Mouse (Mus musculus): ENCODE data around the gene Hoxb7. TPM values are rescaled to one million over a fixed set of nuclear protein-coding genes. Genes with fewer than 3 reads are reported as not detected.

Gene Hoxb7
- polyA plus RNA-seq, 1 experiment from 2014 or later, result 0.25 TPM

DNA sequence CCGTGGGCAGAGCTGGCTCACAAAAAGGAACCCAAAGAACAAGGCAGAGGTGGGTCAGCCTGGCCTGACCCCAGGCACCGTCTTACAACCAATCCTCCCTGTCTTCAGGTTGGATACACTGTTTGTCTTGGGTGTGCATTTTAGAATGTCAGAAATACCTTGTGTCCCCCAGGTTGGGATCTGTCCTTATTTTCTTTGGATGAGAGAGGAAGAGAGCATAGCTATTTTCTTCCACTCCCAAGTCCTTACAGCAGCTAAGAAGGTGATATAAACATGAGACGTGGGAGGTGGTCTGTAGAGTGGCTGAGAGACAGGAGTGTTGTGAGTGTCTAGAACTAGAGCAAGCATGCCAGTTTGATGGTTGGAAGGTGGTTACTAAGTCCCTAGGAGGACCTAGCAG lies 11.0 kb downstream of the Hoxb7 start:
- Histone ChIP-seq H3K4me2 (ENCODE audit: low read depth, low read length) (no peak overlapping the region), H3K4me1 (ENCODE audit: control insufficient read depth, low read depth, low read length) (no peaks in the 10 kb centered on the region)
- WGBS (ENCODE audit: insufficient replicate concordance), result 22% methylated on average over 3 of the region's 3 CpGs

DNA sequence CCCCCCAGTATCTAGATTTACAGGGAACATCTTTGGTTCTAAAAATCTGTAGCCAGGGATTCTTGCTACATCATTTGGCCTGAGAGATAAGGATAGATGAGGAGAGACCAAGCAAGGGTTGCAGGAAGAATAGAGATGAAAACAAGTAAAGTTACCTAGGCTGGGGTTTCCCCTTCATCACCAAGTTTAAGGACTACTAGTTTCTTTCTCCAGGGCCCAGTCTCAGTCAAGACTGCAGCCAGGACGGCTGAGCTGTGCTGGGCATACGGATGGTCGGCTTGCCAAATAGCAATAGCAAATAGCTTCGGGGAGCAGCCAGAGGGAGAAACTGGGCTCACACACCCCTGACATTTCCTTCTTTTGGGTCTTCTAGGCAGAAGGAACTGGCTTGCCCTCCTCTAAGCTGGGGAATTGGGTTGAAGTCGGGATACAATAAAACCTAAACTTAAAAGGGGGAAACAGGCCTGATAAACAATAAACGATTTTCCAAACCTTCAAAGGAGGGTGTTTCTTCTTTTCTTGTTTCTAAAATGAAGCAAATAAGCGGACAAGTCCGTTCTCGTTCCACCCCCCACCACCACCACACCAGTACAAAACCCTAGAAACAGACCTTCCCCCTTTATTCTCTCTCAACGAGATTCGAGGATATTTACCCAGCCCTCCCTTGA lies 11.7 kb downstream of the Hoxb7 start:
- H3K27me3 ChIP-seq (ENCODE audit: control insufficient read depth, insufficient read depth, low read depth, low read length), result peaks cover 100% of the 10 kb centered on the region
- no peaks in the 10 kb centered on the region for H3K9me3 ChIP-seq (replicated peaks; ENCODE audit: control insufficient read depth, low read length)
- no peak overlapping the region for H3K9ac ChIP-seq (ENCODE audit: low read depth, low read length)
- WGBS (ENCODE audit: insufficient replicate concordance), result 19% methylated on average over 11 of the region's 11 CpGs
- H3K36me3 ChIP-seq (ENCODE audit: control insufficient read depth, insufficient read depth), result no peaks in the 10 kb centered on the region
- H3K4me1 ChIP-seq (ENCODE audit: control insufficient read depth, low read depth, low read length), result no peaks in the 10 kb centered on the region
- H3K27ac ChIP-seq (ENCODE audit: low read length), result no peak overlapping the region
- no peak for ATAC-seq (ENCODE audit: low read depth)
- H3K4me2 ChIP-seq (ENCODE audit: low read depth, low read length), result no peak overlapping the region
- H3K4me3 ChIP-seq (ENCODE audit: low read depth, low read length), result no peak overlapping the region

More for the DNA sequence above, 11.0 kb downstream of the Hoxb7 start:
- no peak overlapping the region for H3K9ac ChIP-seq (ENCODE audit: low read depth, low read length)
- peaks cover 100% of the 10 kb centered on the region for H3K27me3 ChIP-seq (ENCODE audit: control insufficient read depth, insufficient read depth, low read depth, low read length)
- no peak overlapping the region for H3K4me3 ChIP-seq (ENCODE audit: low read depth, low read length)
- no peaks in the 10 kb centered on the region for H3K36me3 ChIP-seq (ENCODE audit: control insufficient read depth, insufficient read depth)
- ATAC-seq (ENCODE audit: low read depth), result no peak
- H3K27ac ChIP-seq (ENCODE audit: low read length), result no peak overlapping the region
- no peaks in the 10 kb centered on the region for H3K9me3 ChIP-seq (replicated peaks; ENCODE audit: control insufficient read depth, low read length)

DNA sequence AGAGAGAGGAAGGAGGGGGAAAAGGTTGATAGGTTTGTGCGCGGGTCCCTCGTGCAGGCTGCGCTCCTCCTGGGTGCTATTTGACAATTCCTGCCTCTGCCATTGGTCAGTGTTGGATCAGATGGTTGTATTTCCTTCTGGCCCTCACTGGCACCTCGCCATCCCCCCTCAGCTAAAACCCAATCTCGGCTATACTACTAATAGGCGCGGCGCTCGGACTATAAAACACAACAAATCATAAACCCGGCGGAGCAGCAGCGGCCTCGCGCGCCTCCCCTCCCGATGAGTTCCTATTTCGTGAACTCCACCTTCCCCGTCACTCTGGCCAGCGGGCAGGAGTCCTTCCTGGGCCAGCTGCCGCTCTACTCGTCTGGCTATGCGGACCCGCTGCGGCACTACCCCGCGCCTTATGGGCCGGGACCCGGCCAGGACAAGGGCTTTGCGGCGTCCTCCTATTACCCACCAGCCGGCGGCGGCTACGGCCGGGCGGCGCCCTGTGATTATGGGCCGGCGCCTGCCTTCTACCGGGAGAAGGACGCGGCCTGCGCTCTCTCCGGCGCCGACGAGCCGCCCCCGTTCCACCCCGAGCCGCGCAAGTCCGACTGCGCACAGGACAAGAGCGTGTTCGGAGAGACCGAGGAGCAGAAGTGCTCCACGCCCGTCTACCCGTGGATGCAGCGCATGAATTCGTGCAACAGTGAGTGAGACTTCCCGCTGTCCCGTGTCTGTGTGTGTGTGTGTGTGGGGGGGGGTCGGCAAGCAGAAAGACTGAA lies 12.7 kb downstream of the Hoxb7 start:
- Histone ChIP-seq H3K36me3 (ENCODE audit: control insufficient read depth, insufficient read depth) (no peaks in the 10 kb centered on the region), H3K27ac (ENCODE audit: low read length) (no peak overlapping the region), H3K27me3 (ENCODE audit: control insufficient read depth, insufficient read depth, low read depth, low read length) (peaks cover 100% of the 10 kb centered on the region), H3K4me2 (ENCODE audit: low read depth, low read length) (peak overlapping the region; percentile 20; the same call in 1 of the 2 replicates), H3K4me3 (ENCODE audit: low read depth, low read length) (peak overlapping the region; percentile 11; the same call in 1 of the 2 replicates), H3K9ac (ENCODE audit: low read depth, low read length) (no peak overlapping the region), H3K9me3 (replicated peaks; ENCODE audit: control insufficient read depth, low read length) (no peaks in the 10 kb centered on the region), H3K4me1 (ENCODE audit: control insufficient read depth, low read depth, low read length) (no peaks in the 10 kb centered on the region)
- under 1% methylated on average over 66 of the region's 66 CpGs for WGBS (ENCODE audit: insufficient replicate concordance)
- no peak for ATAC-seq (ENCODE audit: low read depth)

DNA sequence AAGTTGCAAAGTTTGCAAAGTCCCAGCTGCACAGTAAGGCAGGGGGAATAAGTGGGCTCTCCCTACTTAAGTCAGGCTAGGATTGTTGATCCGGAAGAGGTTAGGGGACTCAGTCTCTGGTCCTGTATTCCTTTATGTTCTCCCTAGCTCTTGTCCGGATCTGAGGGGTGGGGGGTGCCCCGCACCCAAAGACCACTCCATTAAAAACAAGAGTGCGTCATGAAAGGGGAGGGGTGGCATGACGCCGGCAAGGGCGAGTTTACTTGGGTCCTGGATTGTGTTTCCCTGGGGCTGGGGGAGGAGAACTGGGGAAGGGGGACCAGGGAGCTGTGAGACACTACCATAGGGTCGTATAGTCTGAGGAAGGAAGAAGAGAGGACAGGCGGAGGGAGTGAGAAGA lies 13.4 kb downstream of the Hoxb7 start:
- H3K4me2 ChIP-seq (ENCODE audit: low read depth, low read length), result no peak overlapping the region
- no peak for ATAC-seq (ENCODE audit: low read depth)

DNA sequence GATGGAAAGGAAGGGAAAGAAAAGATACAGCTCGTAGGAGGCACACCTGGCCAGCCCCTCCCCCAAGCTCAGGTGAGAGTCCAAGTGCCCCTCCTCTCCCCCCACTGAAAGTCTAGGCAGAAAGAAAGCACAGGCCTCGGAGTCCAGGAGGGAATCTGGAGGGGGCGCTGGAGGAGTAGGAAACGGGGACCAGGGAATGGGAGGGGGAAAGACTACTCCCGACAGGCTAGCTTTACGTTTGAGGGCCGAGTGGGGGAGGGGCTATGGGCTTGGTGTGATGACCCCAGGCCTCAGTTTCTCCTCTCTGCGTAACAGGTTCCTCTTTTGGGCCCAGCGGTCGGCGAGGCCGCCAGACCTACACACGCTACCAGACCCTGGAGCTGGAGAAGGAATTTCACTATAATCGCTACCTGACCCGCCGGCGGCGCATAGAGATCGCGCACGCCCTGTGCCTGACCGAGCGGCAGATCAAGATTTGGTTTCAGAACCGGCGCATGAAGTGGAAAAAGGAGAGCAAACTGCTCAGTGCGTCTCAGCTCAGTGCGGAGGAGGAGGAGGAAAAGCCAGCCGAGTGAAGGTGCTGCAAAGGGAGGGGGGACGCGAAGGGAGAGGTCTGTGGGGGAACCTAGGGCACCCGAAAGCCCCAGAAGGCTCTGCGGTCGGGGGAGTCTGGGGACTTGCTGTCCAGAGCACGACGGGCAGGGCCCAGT lies 14.1 kb downstream of the Hoxb7 start:
- H3K4me3 ChIP-seq (ENCODE audit: low read depth, low read length), result no peak overlapping the region
- no peak overlapping the region for H3K4me2 ChIP-seq (ENCODE audit: low read depth, low read length)
- H3K9ac ChIP-seq (ENCODE audit: low read depth, low read length), result no peak overlapping the region
- no peaks in the 10 kb centered on the region for H3K9me3 ChIP-seq (replicated peaks; ENCODE audit: control insufficient read depth, low read length)
- no peak overlapping the region for H3K27ac ChIP-seq (ENCODE audit: low read length)
- ATAC-seq (ENCODE audit: low read depth), result no peak
- WGBS (ENCODE audit: insufficient replicate concordance), result 2% methylated on average over 35 of the region's 35 CpGs
- H3K27me3 ChIP-seq (ENCODE audit: control insufficient read depth, insufficient read depth, low read depth, low read length), result peaks cover 100% of the 10 kb centered on the region
- no peaks in the 10 kb centered on the region for H3K4me1 ChIP-seq (ENCODE audit: control insufficient read depth, low read depth, low read length)
- H3K36me3 ChIP-seq (ENCODE audit: control insufficient read depth, insufficient read depth), result no peaks in the 10 kb centered on the region

More for the DNA sequence above, 13.4 kb downstream of the Hoxb7 start:
- 3% methylated on average over 9 of the region's 9 CpGs for WGBS (ENCODE audit: insufficient replicate concordance)
- Histone ChIP-seq H3K36me3 (ENCODE audit: control insufficient read depth, insufficient read depth) (no peaks in the 10 kb centered on the region), H3K27ac (ENCODE audit: low read length) (no peak overlapping the region), H3K4me1 (ENCODE audit: control insufficient read depth, low read depth, low read length) (no peaks in the 10 kb centered on the region), H3K9ac (ENCODE audit: low read depth, low read length) (no peak overlapping the region), H3K9me3 (replicated peaks; ENCODE audit: control insufficient read depth, low read length) (no peaks in the 10 kb centered on the region), H3K4me3 (ENCODE audit: low read depth, low read length) (no peak overlapping the region), H3K27me3 (ENCODE audit: control insufficient read depth, insufficient read depth, low read depth, low read length) (peaks cover 100% of the 10 kb centered on the region)

DNA sequence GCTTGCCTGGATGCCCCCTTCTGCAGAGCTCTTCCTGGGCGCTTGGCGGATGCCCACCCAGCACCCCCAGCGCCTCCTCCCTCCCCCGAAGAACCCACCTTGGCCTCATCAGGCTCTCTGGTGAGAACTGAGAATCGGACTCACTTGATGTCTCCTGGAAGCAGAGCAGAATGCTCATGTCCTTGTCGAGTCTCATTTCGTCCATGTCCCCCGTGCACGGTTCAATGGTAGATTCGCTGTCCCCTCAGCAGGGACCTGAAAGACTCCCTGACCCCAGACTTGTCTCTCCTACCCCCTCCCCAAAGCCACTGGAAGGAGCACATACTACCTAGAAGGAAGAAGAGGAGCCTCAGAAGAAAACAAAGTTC lies 14.6 kb downstream of the Hoxb7 start:
- no peaks in the 10 kb centered on the region for H3K36me3 ChIP-seq (ENCODE audit: control insufficient read depth, insufficient read depth)
- WGBS (ENCODE audit: insufficient replicate concordance), result 13% methylated on average over 10 of the region's 10 CpGs
- H3K27ac ChIP-seq (ENCODE audit: low read length), result no peak overlapping the region
- ATAC-seq (ENCODE audit: low read depth), result no peak
- no peak overlapping the region for H3K4me3 ChIP-seq (ENCODE audit: low read depth, low read length)
- H3K4me1 ChIP-seq (ENCODE audit: control insufficient read depth, low read depth, low read length), result no peaks in the 10 kb centered on the region
- no peak overlapping the region for H3K9ac ChIP-seq (ENCODE audit: low read depth, low read length)
- peaks cover 100% of the 10 kb centered on the region for H3K27me3 ChIP-seq (ENCODE audit: control insufficient read depth, insufficient read depth, low read depth, low read length)
- no peaks in the 10 kb centered on the region for H3K9me3 ChIP-seq (replicated peaks; ENCODE audit: control insufficient read depth, low read length)
- H3K4me2 ChIP-seq (ENCODE audit: low read depth, low read length), result no peak overlapping the region

DNA sequence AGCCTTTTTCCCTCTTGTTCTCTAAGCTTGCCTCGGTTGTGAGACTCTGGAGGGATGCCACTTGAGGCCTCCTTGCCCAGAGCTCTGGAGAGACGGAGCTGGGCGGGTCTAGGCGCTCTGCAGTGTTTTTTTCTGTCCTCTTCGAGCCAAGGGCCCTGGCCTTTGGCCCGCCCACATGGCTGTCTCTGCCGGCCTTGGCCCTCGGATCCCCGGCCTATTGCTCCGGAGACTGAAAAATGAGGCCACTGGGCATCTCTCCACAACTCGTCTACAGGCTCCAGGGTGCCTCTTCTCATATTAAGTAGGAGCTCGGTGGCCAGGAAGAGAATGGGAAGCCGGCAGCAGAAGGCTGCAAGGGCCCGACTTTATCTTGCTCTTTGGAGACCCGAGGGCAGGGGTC lies 15.4 kb downstream of the Hoxb7 start:
- H3K27ac ChIP-seq (ENCODE audit: low read length), result no peak overlapping the region

DNA sequence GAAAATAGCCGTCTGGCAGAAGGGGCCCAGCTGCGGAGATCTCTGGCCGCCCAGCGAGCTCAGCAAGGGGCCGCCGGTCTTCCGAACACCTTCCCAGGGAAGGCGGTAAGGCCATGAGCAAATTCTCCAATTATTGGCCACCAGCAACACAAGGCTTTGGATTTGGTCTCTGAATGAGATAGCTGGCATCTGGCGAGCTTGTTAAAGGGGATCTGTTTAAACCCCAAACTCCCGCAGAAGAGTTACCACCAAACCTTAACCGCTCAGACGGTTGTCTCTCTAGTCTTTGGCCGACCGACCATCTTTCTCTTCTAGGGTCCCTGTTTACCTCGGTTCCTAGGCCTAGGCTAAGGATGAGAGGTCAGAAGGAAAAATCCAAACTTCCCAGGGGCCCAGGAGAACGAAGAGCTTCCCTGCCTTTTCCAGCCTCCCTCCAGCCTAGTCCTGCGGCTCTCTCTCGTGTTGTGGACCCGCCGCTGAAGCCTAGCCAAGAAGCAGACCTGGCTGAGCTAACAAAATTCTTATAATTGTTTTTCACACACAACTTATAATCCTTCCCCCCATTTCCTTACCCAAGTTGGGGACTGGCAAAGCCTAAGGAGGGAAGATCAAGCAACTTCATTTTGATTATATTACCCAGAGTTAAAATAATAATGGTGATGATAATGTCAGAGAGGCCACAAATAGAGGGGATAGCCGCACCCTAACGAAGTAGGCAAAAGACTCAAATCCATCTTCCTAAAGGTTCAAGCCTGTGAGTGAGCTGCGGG lies 16.1 kb downstream of the Hoxb7 start:
- Histone ChIP-seq H3K9ac (ENCODE audit: low read depth, low read length) (no peak overlapping the region), H3K4me1 (ENCODE audit: control insufficient read depth, low read depth, low read length) (no peaks in the 10 kb centered on the region), H3K4me3 (ENCODE audit: low read depth, low read length) (no peak overlapping the region), H3K27me3 (ENCODE audit: control insufficient read depth, insufficient read depth, low read depth, low read length) (peaks cover 99% of the 10 kb centered on the region), H3K36me3 (ENCODE audit: control insufficient read depth, insufficient read depth) (no peaks in the 10 kb centered on the region), H3K4me2 (ENCODE audit: low read depth, low read length) (no peak overlapping the region), H3K27ac (ENCODE audit: low read length) (no peak overlapping the region), H3K9me3 (replicated peaks; ENCODE audit: control insufficient read depth, low read length) (no peaks in the 10 kb centered on the region)
- 27% methylated on average over 23 of the region's 23 CpGs for WGBS (ENCODE audit: insufficient replicate concordance)
- ATAC-seq (ENCODE audit: low read depth), result no peak

More for the DNA sequence above, 15.4 kb downstream of the Hoxb7 start:
- H3K9ac ChIP-seq (ENCODE audit: low read depth, low read length), result no peak overlapping the region
- 12% methylated on average over 15 of the region's 15 CpGs for WGBS (ENCODE audit: insufficient replicate concordance)
- no peaks in the 10 kb centered on the region for H3K36me3 ChIP-seq (ENCODE audit: control insufficient read depth, insufficient read depth)
- no peak overlapping the region for H3K4me3 ChIP-seq (ENCODE audit: low read depth, low read length)
- no peaks in the 10 kb centered on the region for H3K9me3 ChIP-seq (replicated peaks; ENCODE audit: control insufficient read depth, low read length)
- H3K4me1 ChIP-seq (ENCODE audit: control insufficient read depth, low read depth, low read length), result no peaks in the 10 kb centered on the region
- H3K4me2 ChIP-seq (ENCODE audit: low read depth, low read length), result no peak overlapping the region
- no peak for ATAC-seq (ENCODE audit: low read depth)
- H3K27me3 ChIP-seq (ENCODE audit: control insufficient read depth, insufficient read depth, low read depth, low read length), result peaks cover 100% of the 10 kb centered on the region
